Mouse (Mus musculus) forebrain, embryonic 14.5 days (tissue): ENCODE data around the gene Hyal1. TPM values are rescaled to one million over a fixed set of nuclear protein-coding genes. Genes with fewer than 3 reads are reported as not detected.
"Not testable (repeated sequence)": the region's sequence is repeated elsewhere in the genome, so short reads cannot be mapped to it uniquely, and the experiment has no call there.

Experiments used
- ATAC-seq: fragments of 200-750 bp; cut with Nextera tagmentation; 2 replicates; pipeline ENCODE4 v1.8.0; 2017; ENCODE audit warnings: mild to moderate bottlenecking, moderate library complexity
- DNase-seq: peaks from one replicate; pipeline ENCODE4 v3.0.0-alpha.2; 2015; ENCODE audit warnings: low spot score
- H3K27ac ChIP-seq: fragments of 300-500 bp; sonication (generic); 2 replicates; pipeline ENCODE4 v1.5.1; 2014; ENCODE audit warnings: low read depth, mild to moderate bottlenecking, control low read depth, low read length, moderate library complexity
- H3K27me3 ChIP-seq: fragments of 300-500 bp; sonication (generic); replicated peaks from 2 replicates; pipeline ENCODE4 v1.6.1; 2014; ENCODE audit warnings: low read length, control low read depth, mixed read lengths; ENCODE audit not compliant: control insufficient read depth, insufficient read depth
- H3K36me3 ChIP-seq: fragments of 300-500 bp; sonication (generic); 2 replicates; pipeline ENCODE4 v1.6.1; 2014; ENCODE audit warnings: low read length, control low read depth; ENCODE audit not compliant: control insufficient read depth, insufficient read depth
- H3K4me1 ChIP-seq: fragments of 300-500 bp; sonication (generic); 2 replicates; pipeline ENCODE4 v1.6.1; 2014; ENCODE audit warnings: antibody characterized with exemption, low read length, control low read depth; ENCODE audit not compliant: control insufficient read depth, insufficient read depth
- H3K4me2 ChIP-seq: fragments of 300-500 bp; sonication (generic); 2 replicates; pipeline ENCODE4 v1.6.1; 2014; ENCODE audit warnings: mild to moderate bottlenecking, control low read depth, low read length
- H3K4me3 ChIP-seq: fragments of 300-500 bp; sonication (generic); 2 replicates; pipeline ENCODE4 v1.5.1; 2014; ENCODE audit warnings: low read depth, low read length, control low read depth
- H3K9ac ChIP-seq: fragments of 300-500 bp; sonication (generic); 2 replicates; pipeline ENCODE4 v1.6.1; 2014; ENCODE audit warnings: mild to moderate bottlenecking, low read length, control low read depth, moderate library complexity
- H3K9me3 ChIP-seq: fragments of 300-500 bp; sonication (generic); replicated peaks from 2 replicates; pipeline ENCODE4 v1.6.1; 2016; ENCODE audit warnings: low read length, control low read depth, mixed read lengths; ENCODE audit not compliant: control insufficient read depth
- WGBS: fragments of 180-500 bp; shearing (Covaris S2); extraction: QIAGEN DNeasy Blood & Tissue Kit; methylation state at CpG from one replicate; pipeline ENCODE4 v1.1.7; 2014; 5-methylcytosine and 5-hydroxymethylcytosine counted together
- polyA plus RNA-seq: library from polyadenylated mRNA; unstranded; fragments of >200 nt; fragmentation: Nextera tagmentation; extraction: Ambion mirVana; gene quantifications from 2 replicates; pipeline ENCODE4 v1.2.1, GENCODE M21; 2014

Gene Hyal1
- polyA plus RNA-seq, 1 experiment from 2014 or later: 2.6 TPM

- ATAC-seq, H3K4me3 ChIP-seq, H3K9me3 ChIP-seq, DNase-seq, H3K27me3 ChIP-seq, H3K4me2 ChIP-seq, H3K27ac ChIP-seq, H3K9ac ChIP-seq: not testable (repeated sequence)
- 80% methylated on average over 6 of the region's 6 CpGs for WGBS
- Histone ChIP-seq H3K36me3 (peaks cover 39% of the 10 kb centered on the region), H3K4me1 (peaks cover 15% of the 10 kb centered on the region)
Measured at GRCm38 (mm10) chr9:107573774-107574173, 3.0 kb upstream of the Hyal1 start.

GRCm38 (mm10) chr9:107575579-107576356 is 959 bp upstream of the Hyal1 start:
- DNase-seq (no peak), ATAC-seq (no peak)
- Histone ChIP-seq H3K9ac (no peak overlapping the region), H3K4me1 (peaks cover 13% of the 10 kb centered on the region), H3K4me2 (no peak overlapping the region), H3K36me3 (peaks cover 37% of the 10 kb centered on the region), H3K27me3 (no peaks in the 10 kb centered on the region), H3K9me3 (no peaks in the 10 kb centered on the region), H3K27ac (no peak overlapping the region), H3K4me3 (no peak overlapping the region)
- 87% methylated on average over 14 of the region's 14 CpGs for WGBS

GRCm38 (mm10) chr9:107577871-107578270 is 1.1 kb downstream of the Hyal1 start:
- DNase-seq: no peak
- 93% methylated on average over 10 of the region's 10 CpGs for WGBS
- no peak overlapping the region for H3K27ac ChIP-seq
- no peak overlapping the region for H3K9ac ChIP-seq
- H3K36me3 ChIP-seq: peaks cover 18% of the 10 kb centered on the region
- ATAC-seq: no peak
- H3K4me2 ChIP-seq: no peak overlapping the region
- H3K27me3 ChIP-seq: no peaks in the 10 kb centered on the region
- no peaks in the 10 kb centered on the region for H3K9me3 ChIP-seq
- H3K4me3 ChIP-seq: no peak overlapping the region
- peaks cover 13% of the 10 kb centered on the region for H3K4me1 ChIP-seq

GRCm38 (mm10) chr9:107578587-107578986 is 1.9 kb downstream of the Hyal1 start, which contains the start of gene Naa80:
Gene Naa80, plus strand, starts transcription at chr9:107578887.
- H3K9ac ChIP-seq: 0 out of 2 replicates have a peak within 1 kb of the TSS, but pooled peaks have one; percentile 21
- H3K36me3 ChIP-seq: peaks cover 17% of the 10 kb centered on the region
- no peak within 1 kb of the TSS for H3K4me2 ChIP-seq
- peak within 1 kb of the TSS; percentile 11; the same call in 1 of the 2 replicates for H3K27ac ChIP-seq
- no peak within 1 kb of the TSS for H3K4me3 ChIP-seq
- 84% methylated on average over 3 of the region's 3 CpGs for WGBS
- ATAC-seq (no peak), DNase-seq (no peak)
- peaks cover 13% of the 10 kb centered on the region for H3K4me1 ChIP-seq
- H3K27me3 ChIP-seq: no peaks in the 10 kb centered on the region
- H3K9me3 ChIP-seq: no peaks in the 10 kb centered on the region

- no peak for ATAC-seq
Measured at GRCm38 (mm10) chr9:107579023-107579900, 2.5 kb downstream of the Hyal1 start.

GRCm38 (mm10) chr9:107580501-107581317 is 4.0 kb downstream of the Hyal1 start, which contains the start of gene Hyal3:
Gene Hyal3, plus strand, starts transcription at chr9:107580818.
- DNase-seq (peak; percentile 95), ATAC-seq (peak; percentile 87)
- WGBS: 1% methylated on average over 32 of the region's 32 CpGs

More at GRCm38 (mm10) chr9:107579023-107579900, 2.5 kb downstream of the Hyal1 start:
- Histone ChIP-seq H3K4me2 (no peak overlapping the region), H3K27me3 (no peaks in the 10 kb centered on the region), H3K9ac (0 out of 2 replicates have a peak overlapping the region, but pooled peaks have one; percentile 21), H3K36me3 (peaks cover 16% of the 10 kb centered on the region; the same call in 1 of the 2 replicates), H3K27ac (peak overlapping the region; percentile 11; the same call in 1 of the 2 replicates), H3K9me3 (no peaks in the 10 kb centered on the region), H3K4me3 (no peak overlapping the region), H3K4me1 (peaks cover 13% of the 10 kb centered on the region)
- WGBS: 94% methylated on average over 14 of the region's 14 CpGs
- DNase-seq: peak; percentile 32

GRCm38 (mm10) chr9:107581584-107581983 is 4.9 kb downstream of the Hyal1 start:
- H3K27me3 ChIP-seq: no peaks in the 10 kb centered on the region
- peaks cover 13% of the 10 kb centered on the region for H3K4me1 ChIP-seq
- H3K27ac ChIP-seq: no peak overlapping the region; the same call in 1 of the 2 replicates
- ATAC-seq: no peak
- peak overlapping the region; percentile 71 for H3K4me2 ChIP-seq
- H3K36me3 ChIP-seq: peaks cover 11% of the 10 kb centered on the region; the same call in 1 of the 2 replicates
- WGBS: 76% methylated on average over 4 of the region's 4 CpGs
- peak overlapping the region; percentile 58 for H3K4me3 ChIP-seq
- H3K9me3 ChIP-seq: no peaks in the 10 kb centered on the region
- DNase-seq: no peak
- H3K9ac ChIP-seq: peak overlapping the region; percentile 60

More at GRCm38 (mm10) chr9:107580501-107581317, 4.0 kb downstream of the Hyal1 start, which contains the start of gene Hyal3:
- H3K27ac ChIP-seq: peak within 1 kb of the TSS; percentile 74
- H3K4me1 ChIP-seq: peaks cover 13% of the 10 kb centered on the region
- H3K4me2 ChIP-seq: peak within 1 kb of the TSS; percentile 71
- no peaks in the 10 kb centered on the region for H3K27me3 ChIP-seq
- peaks cover 11% of the 10 kb centered on the region; the same call in 1 of the 2 replicates for H3K36me3 ChIP-seq
- peak within 1 kb of the TSS; percentile 60 for H3K9ac ChIP-seq
- H3K4me3 ChIP-seq: peak within 1 kb of the TSS; percentile 58
- no peaks in the 10 kb centered on the region for H3K9me3 ChIP-seq

- DNase-seq: no peak
- H3K36me3 ChIP-seq: peaks cover 11% of the 10 kb centered on the region; the same call in 1 of the 2 replicates
- no peaks in the 10 kb centered on the region for H3K9me3 ChIP-seq
- H3K4me1 ChIP-seq: peaks cover 13% of the 10 kb centered on the region
- no peak for ATAC-seq
- H3K9ac ChIP-seq: no peak overlapping the region
- H3K4me2 ChIP-seq: no peak overlapping the region
- no peak overlapping the region for H3K27ac ChIP-seq
- WGBS: 89% methylated on average over 7 of the region's 7 CpGs
- H3K4me3 ChIP-seq: no peak overlapping the region
- no peaks in the 10 kb centered on the region for H3K27me3 ChIP-seq
Measured at GRCm38 (mm10) chr9:107582509-107583062, 5.9 kb downstream of the Hyal1 start.
